ENCODE assay signal across 13 mouse cellular contexts in genomic region chr13:73620637-73621036, GRCm38 (mm10). TPM values are rescaled to one million over a fixed set of nuclear protein-coding genes. Genes with fewer than 3 reads are reported as not detected.
A peak's percentile ranks its signal among the peaks of the same experiment; 100 is the strongest.
DNase-seq lines count a peak whose midpoint lies in the region; TF ChIP-seq lines count a peak whose summit lies in the region.
"Had no signal": no experiment of that assay in that cellular context is flagged by ENCODE, and none has a peak within 500 bp of the region (broad histone marks: within the 10 kb centered on the region; RNA-seq: fewer than 3 reads in every experiment).

No protein-coding gene starts in this region.

- DNase-seq in kidney, adult 2 months = no peak
- no peak for DNase-seq in kidney, adult 9 months
- DNase-seq in 416B (ENCODE audit: low read depth) = peak; percentile 65
- DNase-seq in embryo, embryonic 10.5 days (ENCODE audit: low spot score) = peak; percentile 43
- DNase-seq in ovary, postnatal 36 days (ENCODE audit: low spot score) = no peak
- no peak for DNase-seq in urinary bladder, postnatal 36 days (ENCODE audit: low spot score in 2 of 2)
- DNase-seq in urinary bladder, adult 2 months (ENCODE audit: low spot score) = no peak
- DNase-seq: cerebellum, adult 11-12 months; kidney, postnatal 14 days had no signal

- 69% methylated on average over 6 of the region's 6 CpGs for WGBS in kidney, adult 2 months

- no peak for TF ChIP-seq EP300 in ES-Bruce4 (IDR thresholded peaks at IDR 0.05; ENCODE audit: insufficient read depth, low read depth, low read length)

- H3K36me3 ChIP-seq in kidney, adult 2 months (ENCODE audit: control insufficient read depth, insufficient read depth, low read length) = no peaks in the 10 kb centered on the region; the same call in none of the 2 replicates
- peaks cover 28% of the 10 kb centered on the region for H3K36me3 ChIP-seq in ES-Bruce4 (ENCODE audit: control insufficient read depth, insufficient read depth, low read length, poor library complexity, severe bottlenecking)

- H3K27me3 ChIP-seq in kidney, adult 2 months (replicated peaks; ENCODE audit: control insufficient read depth, insufficient read depth, low read length) = no peaks in the 10 kb centered on the region
- no peaks in the 10 kb centered on the region for H3K27me3 ChIP-seq in ES-Bruce4 (ENCODE audit: control insufficient read depth, insufficient read depth, low read length, poor library complexity, severe bottlenecking)
- H3K27me3 ChIP-seq: midbrain, embryonic 12.5 days had no signal

- no peaks in the 10 kb centered on the region for H3K4me1 ChIP-seq in kidney, adult 2 months (ENCODE audit: control insufficient read depth, insufficient read depth, low read length)
- H3K4me1 ChIP-seq in ES-Bruce4 (ENCODE audit: control insufficient read depth, insufficient read depth, low read length) = no peaks in the 10 kb centered on the region
- H3K4me1 ChIP-seq: midbrain, embryonic 12.5 days had no signal

- peak; percentile 31; the same call in 1 of the 2 replicates for TF ChIP-seq CTCF in kidney, adult 2 months (conservative IDR thresholded peaks at IDR 0.05; ENCODE audit: insufficient read depth, insufficient read length, low read depth, low read length)
- TF ChIP-seq CTCF in ES-Bruce4 (IDR thresholded peaks at IDR 0.05; ENCODE audit: low read depth, low read length) = peak; percentile 47

- no peak for TF ChIP-seq POLR2A in kidney, adult 2 months (IDR thresholded peaks at IDR 0.05; ENCODE audit: low read depth, low read length)
- no peak for TF ChIP-seq POLR2A in ES-Bruce4 (IDR thresholded peaks at IDR 0.05; ENCODE audit: insufficient read depth, low read length)

- no peak overlapping the region for H3K27ac ChIP-seq in kidney, adult 2 months (ENCODE audit: insufficient read depth, low read depth, low read length)
- H3K27ac ChIP-seq in ES-Bruce4 (ENCODE audit: insufficient read depth, low read length) = no peak overlapping the region
- H3K27ac ChIP-seq: midbrain, embryonic 12.5 days had no signal

- no peaks in the 10 kb centered on the region for H3K9me3 ChIP-seq in ES-Bruce4 (replicated peaks; ENCODE audit: control insufficient read depth, insufficient read depth, low read length, poor library complexity, severe bottlenecking)
- H3K9me3 ChIP-seq: midbrain, embryonic 12.5 days had no signal

- no peak overlapping the region for H3K4me3 ChIP-seq in kidney, adult 2 months (ENCODE audit: insufficient read depth, low read depth, low read length)
- H3K4me3 ChIP-seq in ES-Bruce4 (ENCODE audit: low read depth, low read length) = no peak overlapping the region
- H3K4me3 ChIP-seq: midbrain, embryonic 12.5 days had no signal

- H3K9ac ChIP-seq in ES-Bruce4 (ENCODE audit: low read depth, poor library complexity, severe bottlenecking) = no peak overlapping the region
- H3K9ac ChIP-seq: midbrain, embryonic 12.5 days had no signal

RNA-seq across cellular contexts. Expression of gene Tert, which starts 6.1 kb away (rescaled TPM):
- polyA plus RNA-seq in kidney, adult 2 months (2012; rRNA removed) = 6.4 and 7.4 TPM in 2 replicates
- 27.7 and 32.0 TPM in 2 replicates for polyA plus RNA-seq in ES-Bruce4 (2011; ENCODE audit: insufficient read depth, insufficient read length, low read depth, missing spikeins)
- polyA plus RNA-seq in urinary bladder, adult 2 months (2012; rRNA removed) = 3.4 and 4.5 TPM in 2 replicates

RNA-seq across cellular contexts. Expression of gene Clptm1l, which starts 16.8 kb away (rescaled TPM):
- 174 and 185 TPM in 2 replicates for polyA plus RNA-seq in kidney, adult 2 months (2012; rRNA removed)
- 39.6 and 40.8 TPM in 2 replicates for polyA plus RNA-seq in ES-Bruce4 (2011; ENCODE audit: insufficient read depth, insufficient read length, low read depth, missing spikeins)
- polyA plus RNA-seq in urinary bladder, adult 2 months (2012; rRNA removed) = 134 and 160 TPM in 2 replicates

RNA-seq across cellular contexts. Expression of gene Slc6a18, which starts 57.2 kb away (rescaled TPM):
- 438 and 863 TPM in 2 replicates for polyA plus RNA-seq in kidney, adult 2 months (2012; rRNA removed)
- not detected in 2 replicates for polyA plus RNA-seq in ES-Bruce4 (2011; ENCODE audit: insufficient read depth, insufficient read length, low read depth, missing spikeins)
- polyA plus RNA-seq in urinary bladder, adult 2 months (2012; rRNA removed) = 0.68 and 1.0 TPM in 2 replicates
- polyA plus RNA-seq: heart, embryonic 14.5 days; limb, embryonic 11.5 days; midbrain, embryonic 12.5 days had no signal

Comparison
In these comparisons a context has a peak if more than half of its experiments do, and no peak if none do; other contexts are left out.
1. DNase-seq: peak in 416B (single experiment) and embryo, embryonic 10.5 days (single experiment); none in kidney, adult 2 months (single experiment), kidney, adult 9 months (single experiment), ovary, postnatal 36 days (single experiment), urinary bladder, postnatal 36 days (0 of 2) and urinary bladder, adult 2 months (single experiment).
2. RNA of gene Slc6a18, which starts 57.2 kb away (polyA plus RNA-seq): 438 to 863 TPM in kidney, adult 2 months; 0.68 to 1.0 TPM in urinary bladder, adult 2 months and not detected in ES-Bruce4; every median in the first group is over 100 times any median in the second.